Mouse (Mus musculus): ENCODE measurements around the gene Naglu.

- TF ChIP-seq CTCF (IDR thresholded peaks at IDR 0.05; ENCODE audit: borderline replicate concordance, insufficient read depth, low read length), result no peak
- TF ChIP-seq POLR2A (IDR thresholded peaks at IDR 0.05; ENCODE audit: low read depth, low read length), result no peak
Measured at GRCm38 (mm10) chr11:101103011-101103410, 33.2 kb downstream of the Naglu start.

All from embryonic fibroblast, embryonic 13.5 days (primary cell).